Mouse (Mus musculus) large intestine, adult 2 months (tissue): ENCODE measurements at regions not wholly inside any gene's neighbourhood (a gene's known extent, or its start where the extent isn't known, plus 50 kb on each side); places are given as distances from the start of the nearest gene placed in this dataset.
A peak's percentile ranks its signal among the peaks of the same experiment; 100 is the strongest.

Experiments
- DNase-seq: peaks from one replicate; pipeline ENCODE4 v3.0.0-alpha.2; 2012; ENCODE audit warnings: low read depth, low spot score
- WGBS: fragments of 180-500 bp; shearing (Covaris S2); methylation state at CpG from one replicate; pipeline ENCODE4 v1.1.7; 2018; 5-methylcytosine and 5-hydroxymethylcytosine counted together

- 90% methylated on average over 8 of the region's 8 CpGs for WGBS
- no peak for DNase-seq
Measured at GRCm38 (mm10) chr3:101524905-101525304, 79.6 kb downstream of the Atp1a1 start.

- no peak for DNase-seq
- 54% methylated on average over 6 of the region's 6 CpGs for WGBS
Measured at GRCm38 (mm10) chr3:101524444-101524843, 80.0 kb downstream of the Atp1a1 start.

- no peak for DNase-seq
- 93% methylated on average over 5 of the region's 5 CpGs for WGBS
Measured at GRCm38 (mm10) chr3:101523239-101523638, 81.2 kb downstream of the Atp1a1 start.

GRCm38 (mm10) chr3:101522246-101522920, 82.1 kb downstream of the Atp1a1 start:
- no peak for DNase-seq
- WGBS, result 61% methylated on average over 9 of the region's 9 CpGs

- no peak for DNase-seq
- WGBS, result 86% methylated on average over 5 of the region's 5 CpGs
Measured at GRCm38 (mm10) chr3:101521155-101521554, 83.3 kb downstream of the Atp1a1 start.

GRCm38 (mm10) chr3:101520115-101520514, 84.4 kb downstream of the Atp1a1 start:
- DNase-seq, result no peak
- 64% methylated on average over 6 of the region's 6 CpGs for WGBS

GRCm38 (mm10) chr3:101519551-101519950, 84.9 kb downstream of the Atp1a1 start:
- DNase-seq, result no peak

GRCm38 (mm10) chr3:101518810-101519209, 85.7 kb downstream of the Atp1a1 start:
- no peak for DNase-seq
- 23% methylated on average over 6 of the region's 6 CpGs for WGBS

More at GRCm38 (mm10) chr3:101519551-101519950, 84.9 kb downstream of the Atp1a1 start:
- WGBS, result 77% methylated on average over 5 of the region's 5 CpGs

GRCm38 (mm10) chr3:101517547-101517946, 86.9 kb downstream of the Atp1a1 start:
- DNase-seq, result no peak

GRCm38 (mm10) chr3:101516781-101517499, 87.5 kb downstream of the Atp1a1 start:
- WGBS, result 32% methylated on average over 15 of the region's 15 CpGs

More at GRCm38 (mm10) chr3:101517547-101517946, 86.9 kb downstream of the Atp1a1 start:
- WGBS, result 55% methylated on average over 6 of the region's 6 CpGs

GRCm38 (mm10) chr3:101515566-101515965, 88.9 kb downstream of the Atp1a1 start:
- DNase-seq, result no peak
- WGBS, result 91% methylated on average over 7 of the region's 7 CpGs

More at GRCm38 (mm10) chr3:101516781-101517499, 87.5 kb downstream of the Atp1a1 start:
- peak; percentile 93 for DNase-seq

- DNase-seq, result no peak
- 26% methylated on average over 13 of the region's 13 CpGs for WGBS
Measured at GRCm38 (mm10) chr3:101513611-101514311, 90.7 kb downstream of the Atp1a1 start.
